Mouse (Mus musculus) liver, postnatal 0 days (tissue): ENCODE data around the gene Tff3. TPM values are rescaled to one million over a fixed set of nuclear protein-coding genes. Genes with fewer than 3 reads are reported as not detected.

Experiments used
- ATAC-seq: fragments of 200-750 bp; cut with Nextera tagmentation; 2 replicates; pipeline ENCODE4 v1.8.0; 2017; ENCODE audit warnings: mild to moderate bottlenecking, moderate library complexity
- DNase-seq: peaks from one replicate; pipeline ENCODE4 v3.0.0-alpha.2; 2016
- H3K27ac ChIP-seq: fragments of 300-500 bp; sonication (generic); 2 replicates; pipeline ENCODE4 v1.5.1; 2014; ENCODE audit warnings: antibody characterized with exemption, moderate library complexity, mild to moderate bottlenecking, low read depth
- H3K27me3 ChIP-seq: fragments of 300-500 bp; sonication (generic); 2 replicates; pipeline ENCODE4 v1.6.1; 2014; ENCODE audit warnings: low read length, control low read depth, mixed read lengths; ENCODE audit not compliant: insufficient read depth
- H3K36me3 ChIP-seq: fragments of 300-500 bp; sonication (generic); replicated peaks from 2 replicates; pipeline ENCODE4 v1.6.1; 2014; ENCODE audit warnings: mild to moderate bottlenecking, control low read depth, low read length, moderate library complexity, mixed read lengths; ENCODE audit not compliant: insufficient read depth
- H3K4me1 ChIP-seq: fragments of 300-500 bp; sonication (generic); 2 replicates; pipeline ENCODE4 v1.6.1; 2014; ENCODE audit warnings: antibody characterized with exemption, mild to moderate bottlenecking, control low read depth; ENCODE audit not compliant: insufficient read depth
- H3K4me2 ChIP-seq: fragments of 300-500 bp; sonication (generic); 2 replicates; pipeline ENCODE4 v1.6.1; 2014; ENCODE audit warnings: low read depth, mild to moderate bottlenecking, low read length, moderate library complexity, mixed read lengths
- H3K4me3 ChIP-seq: fragments of 300-500 bp; sonication (generic); 2 replicates; pipeline ENCODE4 v1.5.1; 2014; ENCODE audit warnings: low read depth, low read length
- H3K9ac ChIP-seq: fragments of 300-500 bp; sonication (generic); replicated peaks from 2 replicates; pipeline ENCODE4 v1.6.1; 2014; ENCODE audit warnings: mild to moderate bottlenecking, moderate library complexity
- H3K9me3 ChIP-seq: fragments of 300-500 bp; sonication (generic); 2 replicates; pipeline ENCODE4 v1.6.1; 2016; ENCODE audit warnings: mild to moderate bottlenecking, control low read depth, low read length, mixed read lengths
- CTCF ChIP-seq: sonication (generic); IDR thresholded peaks from 2 replicates; pipeline ENCODE4 v1.5.1; 2016; ENCODE audit warnings: antibody characterized with exemption, low read depth
- EP300 ChIP-seq: IDR thresholded peaks from 2 replicates; pipeline ENCODE4 v1.6.1; 2016; ENCODE audit warnings: antibody characterized with exemption, low read depth, mild to moderate bottlenecking
- WGBS: fragments of 180-500 bp; shearing (Covaris S2); extraction: QIAGEN DNeasy Blood & Tissue Kit; methylation state at CpG from one replicate; pipeline ENCODE4 v1.1.7; 2014; ENCODE audit not compliant: insufficient replicate concordance; 5-methylcytosine and 5-hydroxymethylcytosine counted together
- polyA plus RNA-seq: library from polyadenylated mRNA; unstranded; fragments of >200 nt; fragmentation: Nextera tagmentation; extraction: Ambion mirVana; gene quantifications from 2 replicates; pipeline ENCODE4 v1.2.1, GENCODE M21; 2015

Tff3 gene
- polyA plus RNA-seq, 1 experiment from 2014 or later: 1,034 TPM

DNA sequence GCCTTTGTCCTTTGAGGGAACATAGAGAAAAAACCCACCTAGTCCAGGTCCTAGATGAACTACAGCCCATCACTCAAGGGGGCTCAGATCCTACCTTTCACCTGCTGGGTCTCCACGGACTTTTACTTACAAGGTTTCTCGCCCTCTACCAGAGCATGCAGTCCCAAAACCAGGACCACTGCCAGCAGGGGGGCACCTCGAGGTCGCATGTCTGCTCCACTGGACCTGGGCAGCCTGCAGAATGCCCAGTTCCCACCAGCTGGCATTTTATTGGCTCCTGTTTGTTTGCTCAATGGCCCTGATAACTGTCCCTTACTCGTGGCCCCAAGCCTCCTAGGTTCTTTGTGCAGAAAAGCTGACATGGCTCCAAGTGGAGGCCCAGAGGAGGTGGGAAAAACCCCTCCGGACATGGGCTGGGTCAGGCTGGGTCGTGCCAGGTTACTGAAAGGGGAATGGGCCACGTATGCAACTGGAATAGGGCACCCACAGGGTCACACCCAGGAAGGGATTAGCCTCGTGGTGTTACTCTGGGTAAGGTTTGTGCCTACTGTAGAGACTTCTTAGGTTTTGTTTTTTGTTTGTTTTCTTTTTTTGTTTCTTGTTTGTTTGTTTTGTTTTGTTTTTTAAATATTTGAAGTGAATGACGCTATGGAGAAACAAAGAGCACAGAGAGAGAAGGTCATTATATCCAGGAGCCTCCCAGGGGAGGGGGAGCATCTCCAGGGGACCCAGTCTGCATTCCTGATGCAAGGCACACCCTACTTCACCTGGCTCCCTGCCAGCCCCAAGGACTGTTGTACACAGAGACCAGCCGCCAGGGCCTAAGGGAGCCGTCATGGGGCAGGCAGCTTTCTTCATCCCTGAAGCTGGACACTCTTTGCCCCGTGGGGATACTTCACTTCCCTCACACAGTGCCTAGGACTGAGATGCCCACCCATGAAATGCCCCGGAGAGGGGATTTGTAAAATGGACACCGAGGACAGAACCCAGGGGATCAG is 14.9 kb upstream of the Tff3 start, which contains the start of gene Tff2:
Gene Tff2, minus strand, starts transcription at position 243 of the 998 bp plus-strand sequence.
- Histone ChIP-seq H3K9me3 (no peaks in the 10 kb centered on the region), H3K4me3 (no peak within 1 kb of the TSS), H3K27ac (no peak within 1 kb of the TSS), H3K4me2 (no peak within 1 kb of the TSS), H3K4me1 (no peaks in the 10 kb centered on the region), H3K27me3 (no peaks in the 10 kb centered on the region), H3K36me3 (no peaks in the 10 kb centered on the region), H3K9ac (no peak within 1 kb of the TSS)
- DNase-seq: no peak
- 68% methylated on average over 15 of the region's 15 CpGs for WGBS
- no peak for ATAC-seq
- TF ChIP-seq CTCF (no peak), EP300 (no peak)

DNA sequence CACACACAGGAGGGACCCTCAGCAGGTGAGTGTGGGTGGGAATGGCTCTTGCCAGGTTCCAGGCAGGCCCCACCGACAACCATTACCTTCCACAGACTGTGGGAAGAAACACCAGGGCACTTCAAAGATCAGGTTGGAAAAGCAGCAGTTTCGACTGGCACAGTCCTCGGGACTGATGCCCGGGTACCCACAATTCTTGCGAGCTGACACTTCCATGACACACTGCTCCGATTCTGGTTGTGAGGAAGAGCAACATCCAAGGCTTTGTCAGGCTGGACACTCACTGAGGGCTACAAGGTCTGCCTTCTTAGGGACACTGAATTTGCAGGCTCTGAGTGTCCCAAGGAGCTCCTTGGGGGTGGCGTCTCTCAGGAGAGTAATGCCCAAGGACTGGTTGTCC is 12.7 kb upstream of the Tff3 start:
- ATAC-seq: no peak
- H3K4me1 ChIP-seq: no peaks in the 10 kb centered on the region
- no peaks in the 10 kb centered on the region for H3K36me3 ChIP-seq
- no peak overlapping the region for H3K27ac ChIP-seq
- WGBS: 86% methylated on average over 7 of the region's 7 CpGs
- no peak overlapping the region for H3K4me2 ChIP-seq
- no peak overlapping the region for H3K4me3 ChIP-seq
- no peak overlapping the region for H3K9ac ChIP-seq
- no peak for DNase-seq
- no peaks in the 10 kb centered on the region for H3K9me3 ChIP-seq
- no peak for TF ChIP-seq CTCF
- no peak for TF ChIP-seq EP300
- H3K27me3 ChIP-seq: no peaks in the 10 kb centered on the region

DNA sequence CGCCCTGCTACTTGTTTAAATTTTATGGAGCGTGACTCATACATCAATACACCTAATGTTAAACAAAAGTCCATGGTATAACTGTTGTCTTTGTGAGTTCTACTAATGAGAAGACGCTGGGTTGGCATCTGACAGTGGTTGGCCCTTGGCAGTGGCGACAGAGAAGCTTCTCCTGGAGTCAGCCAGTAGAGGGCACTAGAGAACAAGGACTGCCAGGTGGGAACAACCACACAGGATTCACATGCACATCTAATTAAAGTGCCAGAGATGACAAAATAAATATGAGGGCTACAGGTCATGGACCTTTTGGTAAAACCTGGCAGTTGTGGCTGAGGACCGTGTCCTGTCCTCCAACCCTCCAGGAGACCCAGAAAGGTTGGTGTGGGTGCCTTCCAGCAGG is 9.0 kb upstream of the Tff3 start:
- H3K9ac ChIP-seq: no peak overlapping the region
- no peaks in the 10 kb centered on the region for H3K9me3 ChIP-seq
- H3K4me3 ChIP-seq: no peak overlapping the region
- no peaks in the 10 kb centered on the region; the same call in 1 of the 2 replicates for H3K4me1 ChIP-seq
- 23% methylated on average over 5 of the region's 5 CpGs for WGBS
- H3K4me2 ChIP-seq: no peak overlapping the region
- H3K27me3 ChIP-seq: no peaks in the 10 kb centered on the region
- TF ChIP-seq EP300: no peak
- TF ChIP-seq CTCF: peak; percentile 90
- no peaks in the 10 kb centered on the region for H3K36me3 ChIP-seq
- no peak overlapping the region for H3K27ac ChIP-seq
- DNase-seq (peak; percentile 70), ATAC-seq (peak; percentile 23; the same call in 1 of the 2 replicates)

DNA sequence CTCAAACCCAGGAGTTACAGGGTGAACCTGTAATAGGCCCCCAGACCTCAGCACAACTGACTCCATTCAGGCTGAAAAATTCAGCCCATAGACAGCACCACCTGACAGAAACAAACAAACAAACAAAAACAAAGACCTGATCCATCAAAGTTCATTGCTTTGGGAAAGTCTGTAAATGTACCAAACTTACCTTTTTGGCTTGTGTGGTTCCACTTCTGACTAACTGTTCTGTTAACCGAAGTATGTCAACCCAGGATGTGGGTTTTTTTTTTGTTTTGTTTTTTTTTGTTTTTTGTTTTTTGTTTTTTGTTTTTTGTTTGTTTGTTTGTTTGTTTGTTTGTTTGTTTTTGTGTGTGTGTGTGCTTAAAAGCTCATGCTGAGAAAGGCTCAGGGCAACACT is 7.4 kb upstream of the Tff3 start:
- ATAC-seq: no peak

DNA sequence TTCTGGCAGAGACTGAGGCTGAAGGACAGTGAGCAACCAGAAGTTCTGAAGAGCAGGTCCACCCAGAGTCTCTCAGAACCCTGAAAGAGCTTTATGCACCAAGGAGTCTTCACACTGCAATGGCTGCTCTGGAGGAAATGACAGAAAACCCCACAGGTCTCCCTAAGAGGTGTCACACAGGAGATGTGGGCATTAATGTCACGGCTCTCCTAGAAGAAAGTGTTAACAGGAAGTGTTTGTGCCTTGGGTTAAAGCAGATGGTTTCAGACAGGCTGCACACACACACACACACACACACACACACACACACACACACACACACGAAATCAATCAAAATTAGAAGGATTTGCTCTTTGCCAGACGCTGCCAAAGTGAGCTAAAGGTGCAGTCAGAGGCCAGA is 6.8 kb upstream of the Tff3 start:
- Histone ChIP-seq H3K27me3 (no peaks in the 10 kb centered on the region), H3K4me2 (no peak overlapping the region), H3K9me3 (no peaks in the 10 kb centered on the region), H3K27ac (no peak overlapping the region), H3K9ac (no peak overlapping the region), H3K4me1 (no peaks in the 10 kb centered on the region; the same call in 1 of the 2 replicates), H3K36me3 (no peaks in the 10 kb centered on the region), H3K4me3 (no peak overlapping the region)
- WGBS: 23% methylated on average over 3 of the region's 3 CpGs
- no peak for TF ChIP-seq CTCF
- no peak for TF ChIP-seq EP300
- DNase-seq (no peak), ATAC-seq (no peak)

More for the DNA sequence above, 7.4 kb upstream of the Tff3 start:
- Histone ChIP-seq H3K9me3 (no peaks in the 10 kb centered on the region), H3K36me3 (no peaks in the 10 kb centered on the region), H3K4me3 (no peak overlapping the region), H3K4me1 (no peaks in the 10 kb centered on the region; the same call in 1 of the 2 replicates), H3K27me3 (no peaks in the 10 kb centered on the region), H3K27ac (no peak overlapping the region), H3K4me2 (no peak overlapping the region), H3K9ac (no peak overlapping the region)
- no peak for DNase-seq
- TF ChIP-seq EP300 (no peak), CTCF (no peak)
- 58% methylated on average over 1 of the region's 1 CpGs for WGBS

DNA sequence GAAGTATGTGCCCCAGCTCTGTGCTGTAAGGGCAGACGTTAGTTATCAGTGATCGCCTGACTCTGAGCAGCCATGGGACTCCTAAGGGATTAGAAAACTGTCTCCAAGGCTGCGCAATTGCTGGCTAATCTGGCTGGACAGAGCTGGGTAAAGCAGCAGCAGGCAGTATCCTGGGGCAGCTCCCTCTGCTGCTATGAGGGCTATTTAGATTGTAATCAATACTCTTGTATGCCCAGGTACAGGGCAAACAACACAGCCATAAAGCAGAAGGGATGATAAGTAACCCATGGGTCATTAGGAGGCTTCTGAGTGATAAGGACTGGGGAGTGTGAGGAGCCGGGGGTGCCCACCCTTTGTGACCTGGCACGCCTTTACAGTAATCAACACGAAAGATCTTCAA is 5.5 kb upstream of the Tff3 start:
- Histone ChIP-seq H3K36me3 (no peaks in the 10 kb centered on the region), H3K9me3 (no peaks in the 10 kb centered on the region), H3K4me3 (no peak overlapping the region), H3K27me3 (no peaks in the 10 kb centered on the region), H3K9ac (0 out of 2 replicates have a peak overlapping the region, but pooled peaks have one; percentile 2), H3K27ac (0 out of 2 replicates have a peak overlapping the region, but pooled peaks have one; percentile 2), H3K4me2 (peak overlapping the region; percentile 50), H3K4me1 (no peaks in the 10 kb centered on the region; the same call in 1 of the 2 replicates)
- whole genome bisulfite sequencing: 45% methylated on average over 6 of the region's 6 CpGs
- no peak for DNase-seq
- 0 out of 2 replicates have a peak, but pooled peaks have one; percentile 38 for ATAC-seq
- no peak for TF ChIP-seq EP300
- TF ChIP-seq CTCF: no peak
